Mouse (Mus musculus): ENCODE measurements around the gene Atad3a. TPM values are rescaled to one million over a fixed set of nuclear protein-coding genes. Genes with fewer than 3 reads are reported as not detected.
"Not testable (repeated sequence)": the region's sequence is repeated elsewhere in the genome, so short reads cannot be mapped to it uniquely, and the experiment has no call there.

Atad3a gene
- 87.7 and 93.2 TPM in 2 replicates for polyA plus RNA-seq (2015; fragmentation: Nextera tagmentation; extraction: Ambion mirVana)

DNA sequence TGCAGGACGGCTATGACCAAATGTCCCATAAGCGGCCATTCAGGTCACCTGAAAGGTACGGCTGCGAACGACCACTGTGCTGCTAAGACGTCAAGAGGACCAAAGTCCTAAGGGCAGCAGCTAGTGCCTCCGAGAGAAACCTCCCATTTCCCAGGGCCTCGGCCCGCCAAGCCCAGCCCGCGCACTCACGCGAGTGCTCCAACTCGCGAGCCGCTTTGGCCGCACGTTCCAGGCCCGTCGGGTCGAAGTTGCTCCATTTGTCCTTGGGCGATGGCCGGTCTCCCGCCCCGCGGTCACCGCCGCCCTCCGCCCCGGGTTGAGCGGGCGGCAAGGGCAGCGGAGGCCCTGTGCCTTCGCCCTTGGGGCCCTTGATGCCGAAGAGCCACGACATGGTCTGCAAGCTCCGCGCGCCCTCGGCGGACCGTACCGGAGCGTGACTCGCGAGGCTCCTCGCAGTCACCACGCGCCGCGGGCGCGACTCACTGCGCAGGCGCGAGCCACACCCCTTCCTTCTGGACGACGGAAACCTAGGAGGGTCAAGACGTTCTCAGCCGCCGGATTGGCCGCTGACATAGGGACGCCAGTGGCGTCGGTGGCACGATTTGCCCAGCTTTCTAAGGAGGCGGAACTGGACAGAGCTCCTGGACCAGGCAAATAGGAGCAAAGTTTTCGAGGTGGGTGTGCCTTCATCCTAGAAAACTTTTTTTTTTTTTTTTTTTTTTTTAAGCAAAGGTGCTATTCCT is at the start of gene Atad3a:
TSS of gene Atad3a (minus strand) at position 481 of the 743 bp plus-strand sequence.
- peak within 1 kb of the TSS; percentile 92 for H3K4me3 ChIP-seq
- H3K27me3 ChIP-seq (replicated peaks), result no peaks in the 10 kb centered on the region
- peaks cover 47% of the 10 kb centered on the region for H3K4me1 ChIP-seq
- no peaks in the 10 kb centered on the region for H3K9me3 ChIP-seq
- peak within 1 kb of the TSS; percentile 92 for H3K9ac ChIP-seq
- peaks cover 19% of the 10 kb centered on the region for H3K36me3 ChIP-seq
- ATAC-seq (ENCODE audit: extremely low read depth, insufficient number of reproducible peaks, low FRiP score, low TSS enrichment), result peak; percentile 95
- under 1% methylated on average over 68 of the region's 68 CpGs for WGBS
- H3K27ac ChIP-seq (replicated peaks), result peak within 1 kb of the TSS; percentile 80
- H3K4me2 ChIP-seq, result peak within 1 kb of the TSS; percentile 99

GRCm38 (mm10) chr4:155807841-155808240 is 46.9 kb upstream of the Atad3a start:
- Histone ChIP-seq H3K36me3 (peaks cover 63% of the 10 kb centered on the region), H3K4me1 (peaks cover 32% of the 10 kb centered on the region), H3K4me2 (no peak overlapping the region), H3K27me3 (replicated peaks) (no peaks in the 10 kb centered on the region), H3K4me3 (no peak overlapping the region), H3K9ac (no peak overlapping the region), H3K27ac (replicated peaks) (no peak overlapping the region), H3K9me3 (no peaks in the 10 kb centered on the region)
- no peak for ATAC-seq (ENCODE audit: extremely low read depth, insufficient number of reproducible peaks, low FRiP score, low TSS enrichment)
- WGBS, result 82% methylated on average over 3 of the region's 3 CpGs

GRCm38 (mm10) chr4:155803340-155804041 is 42.6 kb upstream of the Atad3a start:
- H3K9ac ChIP-seq, result peak overlapping the region; percentile 96
- H3K4me2 ChIP-seq, result peak overlapping the region; percentile 85
- H3K4me1 ChIP-seq, result peaks cover 25% of the 10 kb centered on the region
- no peaks in the 10 kb centered on the region for H3K9me3 ChIP-seq
- under 1% methylated on average over 58 of the region's 58 CpGs for WGBS
- ATAC-seq (ENCODE audit: extremely low read depth, insufficient number of reproducible peaks, low FRiP score, low TSS enrichment), result peak; percentile 96
- H3K27ac ChIP-seq (replicated peaks), result peak overlapping the region; percentile 76
- peak overlapping the region; percentile 97 for H3K4me3 ChIP-seq
- peaks cover 15% of the 10 kb centered on the region for H3K27me3 ChIP-seq (replicated peaks)
- H3K36me3 ChIP-seq, result peaks cover 36% of the 10 kb centered on the region

DNA sequence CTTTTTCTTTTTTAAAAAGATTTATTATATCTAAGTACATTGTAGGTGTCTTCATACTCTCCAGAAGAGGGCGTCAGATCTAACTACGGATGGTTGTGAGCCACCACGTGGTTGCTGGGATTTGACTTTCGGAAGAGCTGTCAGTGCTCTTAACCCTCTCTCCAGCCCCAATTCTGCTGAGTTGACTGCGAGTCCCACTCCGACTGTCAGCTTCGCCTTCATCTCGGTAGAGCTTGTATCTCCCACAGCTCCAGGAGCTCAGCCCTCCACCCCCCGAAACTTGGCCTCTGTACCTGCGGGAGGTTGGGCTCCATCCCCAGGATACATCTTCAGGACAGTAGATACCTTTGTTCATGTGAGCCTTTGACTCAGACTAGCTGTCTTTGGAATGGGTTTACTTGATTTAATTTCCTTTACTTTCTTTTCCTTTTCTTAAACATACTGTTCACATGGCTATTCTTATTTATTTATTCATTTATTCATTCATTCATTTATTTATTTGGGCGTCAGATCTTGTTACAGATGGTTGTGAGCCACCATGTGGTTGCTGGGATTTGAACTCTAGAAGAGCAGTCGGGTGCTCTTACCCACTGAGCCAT is 41.9 kb upstream of the Atad3a start, which contains the start of gene Mrpl20:
TSS of gene Mrpl20 (plus strand) at position 138 of the 599 bp plus-strand sequence.
- Histone ChIP-seq H3K27ac (replicated peaks) (peak within 1 kb of the TSS; percentile 76), H3K27me3 (replicated peaks) (peaks cover 19% of the 10 kb centered on the region), H3K4me2 (peak within 1 kb of the TSS; percentile 85), H3K36me3 (peaks cover 29% of the 10 kb centered on the region), H3K4me3 (peak within 1 kb of the TSS; percentile 97), H3K4me1 (peaks cover 25% of the 10 kb centered on the region), H3K9me3 (no peaks in the 10 kb centered on the region), H3K9ac (peak within 1 kb of the TSS; percentile 96)
- no peak for ATAC-seq (ENCODE audit: extremely low read depth, insufficient number of reproducible peaks, low FRiP score, low TSS enrichment)
- 6% methylated on average over 12 of the region's 12 CpGs for WGBS

- Histone ChIP-seq H3K27me3 (replicated peaks) (peaks cover 21% of the 10 kb centered on the region), H3K4me3 (no peak overlapping the region), H3K4me1 (peaks cover 25% of the 10 kb centered on the region), H3K36me3 (peaks cover 22% of the 10 kb centered on the region), H3K27ac (replicated peaks) (no peak overlapping the region), H3K9me3 (no peaks in the 10 kb centered on the region), H3K4me2 (no peak overlapping the region), H3K9ac (no peak overlapping the region)
- 100% methylated on average over 1 of the region's 1 CpGs for WGBS
- ATAC-seq (ENCODE audit: extremely low read depth, insufficient number of reproducible peaks, low FRiP score, low TSS enrichment), result no peak
Observed at GRCm38 (mm10) chr4:155802075-155802474, 41.2 kb upstream of the Atad3a start.

GRCm38 (mm10) chr4:155793730-155794129 is 32.8 kb upstream of the Atad3a start:
- peaks cover 4% of the 10 kb centered on the region for H3K4me1 ChIP-seq
- no peak overlapping the region for H3K4me2 ChIP-seq
- no peak overlapping the region for H3K9ac ChIP-seq
- no peak overlapping the region for H3K27ac ChIP-seq (replicated peaks)
- H3K27me3 ChIP-seq (replicated peaks), result peaks cover 42% of the 10 kb centered on the region
- no peak for ATAC-seq (ENCODE audit: extremely low read depth, insufficient number of reproducible peaks, low FRiP score, low TSS enrichment)
- H3K9me3 ChIP-seq, result no peaks in the 10 kb centered on the region
- 38% methylated on average over 2 of the region's 2 CpGs for WGBS
- H3K36me3 ChIP-seq, result no peaks in the 10 kb centered on the region
- no peak overlapping the region for H3K4me3 ChIP-seq

DNA sequence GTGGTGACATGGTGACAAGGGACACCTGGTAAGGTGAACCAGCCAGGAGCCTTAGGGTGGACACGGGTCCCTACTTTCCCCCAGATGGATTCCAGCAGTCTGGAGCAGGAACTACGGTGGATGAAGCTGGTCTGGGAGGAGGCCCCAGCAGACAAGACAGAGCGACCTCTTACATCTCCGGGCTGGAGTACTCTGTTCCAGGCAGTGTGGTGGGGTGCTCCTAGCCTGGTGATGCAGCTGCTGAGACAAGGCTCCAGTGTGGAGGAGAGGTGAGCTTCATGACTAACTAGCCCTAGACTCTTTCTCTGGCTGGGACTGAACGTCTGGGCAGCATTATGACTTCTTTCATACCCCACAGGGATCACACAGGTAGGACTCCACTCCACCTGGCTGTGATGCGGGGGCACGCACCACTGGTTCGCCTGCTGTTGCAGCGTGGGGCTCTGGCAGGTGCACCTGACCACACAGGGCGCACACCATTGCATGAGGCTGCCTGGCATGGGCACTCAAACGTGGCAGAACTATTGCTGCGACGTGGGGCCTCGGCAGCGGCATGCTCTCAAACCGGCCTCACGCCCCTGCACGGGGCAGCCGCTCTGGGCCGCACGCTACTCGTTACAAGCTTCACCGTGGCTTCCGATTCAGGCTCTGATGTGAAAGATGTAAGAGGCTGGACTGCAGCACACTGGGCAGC is 30.5 kb upstream of the Atad3a start:
- no peaks in the 10 kb centered on the region for H3K36me3 ChIP-seq
- H3K9me3 ChIP-seq, result no peaks in the 10 kb centered on the region
- no peak for ATAC-seq (ENCODE audit: extremely low read depth, insufficient number of reproducible peaks, low FRiP score, low TSS enrichment)
- H3K4me3 ChIP-seq, result no peak overlapping the region
- WGBS, result 67% methylated on average over 24 of the region's 24 CpGs
- H3K27me3 ChIP-seq (replicated peaks), result peaks cover 29% of the 10 kb centered on the region
- no peak overlapping the region for H3K4me2 ChIP-seq
- peaks cover 4% of the 10 kb centered on the region for H3K4me1 ChIP-seq
- no peak overlapping the region for H3K27ac ChIP-seq (replicated peaks)
- H3K9ac ChIP-seq, result no peak overlapping the region

- H3K36me3 ChIP-seq, result no peaks in the 10 kb centered on the region
- H3K4me1 ChIP-seq, result peaks cover 8% of the 10 kb centered on the region
- no peak for ATAC-seq (ENCODE audit: extremely low read depth, insufficient number of reproducible peaks, low FRiP score, low TSS enrichment)
- H3K27me3 ChIP-seq (replicated peaks), result peaks cover 25% of the 10 kb centered on the region; the same call in 1 of the 2 replicates
- no peak overlapping the region for H3K4me3 ChIP-seq
- WGBS, result 49% methylated on average over 3 of the region's 3 CpGs
- no peaks in the 10 kb centered on the region for H3K9me3 ChIP-seq
- no peak overlapping the region for H3K4me2 ChIP-seq
- H3K27ac ChIP-seq (replicated peaks), result no peak overlapping the region
- no peak overlapping the region for H3K9ac ChIP-seq
Observed at GRCm38 (mm10) chr4:155790650-155791161, 29.8 kb upstream of the Atad3a start.

DNA sequence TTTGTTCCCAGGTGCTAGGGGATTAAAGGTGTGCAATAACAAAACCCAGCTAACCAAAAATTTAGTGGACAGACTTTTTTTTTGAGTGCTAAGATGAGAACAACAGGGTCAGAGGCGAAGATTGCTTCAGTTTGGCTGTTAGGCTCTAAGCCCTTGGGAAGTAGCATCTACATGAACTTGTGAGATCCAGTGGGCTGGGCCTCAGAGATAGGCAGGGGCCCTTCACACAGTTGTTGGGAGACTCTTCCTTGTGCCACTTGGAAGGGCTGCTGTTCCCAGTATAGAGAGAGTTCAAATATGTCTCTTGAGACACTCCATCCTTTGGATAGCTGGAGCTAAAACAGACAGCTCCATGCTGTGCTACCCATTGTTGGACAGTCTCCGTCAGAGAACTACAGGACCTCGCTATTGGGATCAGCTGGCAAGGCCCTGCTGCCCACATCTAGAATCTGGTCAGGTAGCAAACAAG is 29.2 kb upstream of the Atad3a start, which contains the start of gene Ankrd65:
TSS of gene Ankrd65 (plus strand) at position 419 of the 469 bp plus-strand sequence.
- Histone ChIP-seq H3K9me3 (no peaks in the 10 kb centered on the region), H3K4me3 (no peak within 1 kb of the TSS), H3K4me1 (peaks cover 14% of the 10 kb centered on the region), H3K27ac (replicated peaks) (no peak within 1 kb of the TSS), H3K4me2 (no peak within 1 kb of the TSS), H3K27me3 (replicated peaks) (peaks cover 25% of the 10 kb centered on the region; the same call in 1 of the 2 replicates), H3K36me3 (no peaks in the 10 kb centered on the region), H3K9ac (no peak within 1 kb of the TSS)
- ATAC-seq (ENCODE audit: extremely low read depth, insufficient number of reproducible peaks, low FRiP score, low TSS enrichment), result no peak
- WGBS, result 81% methylated on average over 3 of the region's 3 CpGs

- ATAC-seq (ENCODE audit: extremely low read depth, insufficient number of reproducible peaks, low FRiP score, low TSS enrichment); H3K9ac ChIP-seq; H3K9me3 ChIP-seq; H3K27ac ChIP-seq (replicated peaks); H3K4me3 ChIP-seq; H3K36me3 ChIP-seq; H3K4me2 ChIP-seq: not testable (repeated sequence)
- H3K27me3 ChIP-seq (replicated peaks), result peaks cover 25% of the 10 kb centered on the region; the same call in 1 of the 2 replicates
- WGBS, result 73% methylated on average over 4 of the region's 4 CpGs
- H3K4me1 ChIP-seq, result peaks cover 17% of the 10 kb centered on the region
Observed at GRCm38 (mm10) chr4:155788833-155789232, 27.9 kb upstream of the Atad3a start.
